Mouse (Mus musculus) hindbrain, embryonic 10.5 days (tissue): Measurements from ENCODE around the gene Aspscr1. TPM values are rescaled to one million over a fixed set of nuclear protein-coding genes. Genes with fewer than 3 reads are reported as not detected.

Source experiments
- DNase-seq: peaks from one replicate; pipeline ENCODE4 v3.0.0-alpha.2; 2017; ENCODE audit warnings: low spot score
- H3K27ac ChIP-seq: fragments of 300-500 bp; sonication (generic); 2 replicates; pipeline ENCODE4 v1.5.1; 2016; ENCODE audit warnings: mild to moderate bottlenecking, moderate library complexity
- H3K27me3 ChIP-seq: fragments of 300-500 bp; sonication (generic); 2 replicates; pipeline ENCODE4 v1.6.1; 2016; ENCODE audit warnings: mild to moderate bottlenecking; ENCODE audit not compliant: poor library complexity, insufficient read depth, severe bottlenecking
- H3K36me3 ChIP-seq: fragments of 300-500 bp; sonication (generic); 2 replicates; pipeline ENCODE4 v1.6.1; 2016; ENCODE audit warnings: mild to moderate bottlenecking, moderate library complexity
- H3K4me1 ChIP-seq: fragments of 300-500 bp; sonication (generic); replicated peaks from 2 replicates; pipeline ENCODE4 v1.6.1; 2016; ENCODE audit warnings: mild to moderate bottlenecking
- H3K4me3 ChIP-seq: fragments of 300-500 bp; sonication (generic); 2 replicates; pipeline ENCODE4 v1.5.1; 2016; ENCODE audit warnings: mild to moderate bottlenecking, moderate library complexity
- H3K9me3 ChIP-seq: fragments of 300-500 bp; sonication (generic); 2 replicates; pipeline ENCODE4 v1.6.1; 2016; ENCODE audit warnings: mild to moderate bottlenecking, moderate library complexity
- WGBS: fragments of 180-500 bp; shearing (Covaris S2); methylation state at CpG from one replicate; pipeline ENCODE4 v1.1.7; 2016; 5-methylcytosine and 5-hydroxymethylcytosine counted together
- polyA plus RNA-seq: library from polyadenylated mRNA; unstranded; fragments of >200 nt; fragmentation: Nextera tagmentation; extraction: Ambion mirVana; gene quantifications from 2 replicates; pipeline ENCODE4 v1.2.1, GENCODE M21; 2016

Gene Aspscr1
- polyA plus RNA-seq, 1 experiment from 2014 or later, result 178 TPM

- 45% methylated on average over 7 of the region's 7 CpGs for WGBS
- Histone ChIP-seq H3K9me3 (no peaks in the 10 kb centered on the region), H3K4me3 (peak overlapping the region; percentile 96), H3K4me1 (peaks cover 54% of the 10 kb centered on the region), H3K27ac (peak overlapping the region; percentile 76), H3K27me3 (no peaks in the 10 kb centered on the region), H3K36me3 (peaks cover 40% of the 10 kb centered on the region)
- DNase-seq, result no peak
These were observed 41.7 kb upstream of the Aspscr1 start for GRCm38 (mm10) chr11:120630881-120631725.

GRCm38 (mm10) chr11:120631726-120632448 is 40.9 kb upstream of the Aspscr1 start:
- Histone ChIP-seq H3K9me3 (no peaks in the 10 kb centered on the region), H3K4me1 (peaks cover 51% of the 10 kb centered on the region), H3K27ac (peak overlapping the region; percentile 98), H3K36me3 (peaks cover 32% of the 10 kb centered on the region), H3K4me3 (peak overlapping the region; percentile 96), H3K27me3 (no peaks in the 10 kb centered on the region)
- no peak for DNase-seq
- 72% methylated on average over 4 of the region's 4 CpGs for WGBS

GRCm38 (mm10) chr11:120632559-120633519 is 39.9 kb upstream of the Aspscr1 start:
- Histone ChIP-seq H3K36me3 (peaks cover 22% of the 10 kb centered on the region), H3K27ac (peak overlapping the region; percentile 98), H3K9me3 (no peaks in the 10 kb centered on the region), H3K27me3 (no peaks in the 10 kb centered on the region), H3K4me3 (peak overlapping the region; percentile 96), H3K4me1 (peaks cover 48% of the 10 kb centered on the region)
- DNase-seq, result peak; percentile 72
- under 1% methylated on average over 116 of the region's 116 CpGs for WGBS

- Histone ChIP-seq H3K4me1 (peaks cover 47% of the 10 kb centered on the region), H3K27me3 (no peaks in the 10 kb centered on the region), H3K36me3 (peaks cover 16% of the 10 kb centered on the region), H3K27ac (peak within 1 kb of the TSS; percentile 98), H3K9me3 (no peaks in the 10 kb centered on the region), H3K4me3 (peak within 1 kb of the TSS; percentile 96)
- peak; percentile 95 for DNase-seq
- WGBS, result 10% methylated on average over 58 of the region's 58 CpGs
These were observed 39.0 kb upstream of the Aspscr1 start, which contains the start of gene Mafg for GRCm38 (mm10) chr11:120633520-120634343. Mafg (minus strand) TSS chr11:120633600.

- H3K36me3 ChIP-seq, result peaks cover 5% of the 10 kb centered on the region
- no peaks in the 10 kb centered on the region for H3K27me3 ChIP-seq
- peaks cover 37% of the 10 kb centered on the region for H3K4me1 ChIP-seq
- 0 out of 2 replicates have a peak overlapping the region, but pooled peaks have one; percentile 96 for H3K4me3 ChIP-seq
- no peaks in the 10 kb centered on the region for H3K9me3 ChIP-seq
- WGBS, result 86% methylated on average over 5 of the region's 5 CpGs
- no peak overlapping the region for H3K27ac ChIP-seq
- DNase-seq, result no peak
These were observed 38.0 kb upstream of the Aspscr1 start for GRCm38 (mm10) chr11:120634810-120635209.

GRCm38 (mm10) chr11:120641255-120641654 is 31.5 kb upstream of the Aspscr1 start:
- peaks cover 31% of the 10 kb centered on the region for H3K4me1 ChIP-seq
- DNase-seq, result no peak
- 69% methylated on average over 9 of the region's 9 CpGs for WGBS
- peak overlapping the region; percentile 2; the same call in 1 of the 2 replicates for H3K27ac ChIP-seq
- no peaks in the 10 kb centered on the region for H3K36me3 ChIP-seq
- H3K27me3 ChIP-seq, result peaks cover 20% of the 10 kb centered on the region
- no peak overlapping the region for H3K4me3 ChIP-seq
- H3K9me3 ChIP-seq, result no peaks in the 10 kb centered on the region

- H3K4me3 ChIP-seq, result no peak overlapping the region
These were observed 30.9 kb upstream of the Aspscr1 start for GRCm38 (mm10) chr11:120641869-120642268.

GRCm38 (mm10) chr11:120642939-120643600 is 29.7 kb upstream of the Aspscr1 start:
- Histone ChIP-seq H3K4me1 (peaks cover 43% of the 10 kb centered on the region), H3K27me3 (peaks cover 38% of the 10 kb centered on the region), H3K9me3 (no peaks in the 10 kb centered on the region), H3K4me3 (peak overlapping the region; percentile 69), H3K36me3 (no peaks in the 10 kb centered on the region), H3K27ac (peak overlapping the region; percentile 88)
- DNase-seq, result no peak
- WGBS, result 3% methylated on average over 18 of the region's 18 CpGs

More at GRCm38 (mm10) chr11:120641869-120642268, 30.9 kb upstream of the Aspscr1 start:
- Histone ChIP-seq H3K27me3 (peaks cover 26% of the 10 kb centered on the region), H3K27ac (peak overlapping the region; percentile 24; the same call in 1 of the 2 replicates), H3K9me3 (no peaks in the 10 kb centered on the region), H3K36me3 (no peaks in the 10 kb centered on the region), H3K4me1 (peaks cover 33% of the 10 kb centered on the region)
- 92% methylated on average over 8 of the region's 8 CpGs for WGBS
- no peak for DNase-seq

- WGBS, result 0% methylated on average over 15 of the region's 15 CpGs
- Histone ChIP-seq H3K4me3 (peak within 1 kb of the TSS; percentile 69), H3K27me3 (peaks cover 40% of the 10 kb centered on the region), H3K27ac (peak within 1 kb of the TSS; percentile 88), H3K4me1 (peaks cover 46% of the 10 kb centered on the region), H3K36me3 (no peaks in the 10 kb centered on the region), H3K9me3 (no peaks in the 10 kb centered on the region)
- peak; percentile 95 for DNase-seq
These were observed 29.2 kb upstream of the Aspscr1 start, which contains the start of gene Pycr1 for GRCm38 (mm10) chr11:120643601-120643987. Pycr1 (minus strand) TSS chr11:120643769.

GRCm38 (mm10) chr11:120647047-120647830 is 25.5 kb upstream of the Aspscr1 start:
- peaks cover 36% of the 10 kb centered on the region for H3K27me3 ChIP-seq
- peak overlapping the region; percentile 62; the same call in 1 of the 2 replicates for H3K27ac ChIP-seq
- H3K36me3 ChIP-seq, result no peaks in the 10 kb centered on the region
- WGBS, result 73% methylated on average over 35 of the region's 35 CpGs
- peak overlapping the region; percentile 41 for H3K4me3 ChIP-seq
- no peak for DNase-seq
- H3K4me1 ChIP-seq, result peaks cover 34% of the 10 kb centered on the region
- H3K9me3 ChIP-seq, result no peaks in the 10 kb centered on the region
